Mouse (Mus musculus) cortical plate, adult 2 months (tissue): Measurements from ENCODE around the gene Phactr3. TPM values are rescaled to one million over a fixed set of nuclear protein-coding genes. Genes with fewer than 3 reads are reported as not detected.

Experiments
- H3K27ac ChIP-seq: fragments of 200-500 bp; 2 replicates; pipeline ENCODE4 v1.5.1; 2012; ENCODE audit warnings: low read length, control low read depth, inconsistent platforms; ENCODE audit not compliant: insufficient read depth
- H3K4me1 ChIP-seq: fragments of 200-500 bp; 2 replicates; pipeline ENCODE4 v1.6.1; 2011; ENCODE audit warnings: low read length; ENCODE audit not compliant: control insufficient read depth, insufficient read depth
- H3K4me3 ChIP-seq: fragments of 200-500 bp; 2 replicates; pipeline ENCODE4 v1.5.1; 2011; ENCODE audit warnings: mild to moderate bottlenecking, low read length, control low read depth; ENCODE audit not compliant: insufficient read depth
- CTCF ChIP-seq: fragments of 200-500 bp; IDR thresholded peaks from 2 replicates; pipeline ENCODE4 v1.5.1; 2011; ENCODE audit warnings: mild to moderate bottlenecking, control low read depth, low read length; ENCODE audit not compliant: insufficient read depth; ENCODE audit errors: extremely low read depth
- POLR2A ChIP-seq: fragments of 200-500 bp; IDR thresholded peaks from 2 replicates; pipeline ENCODE4 v1.6.1; 2011; ENCODE audit warnings: mild to moderate bottlenecking, low read length, control low read depth; ENCODE audit not compliant: insufficient read depth; ENCODE audit errors: extremely low read depth
- polyA plus RNA-seq: library from polyadenylated mRNA; depleted of rRNA; stranded (reverse); fragments of >200 nt; gene quantifications from 2 replicates; pipeline ENCODE4 v1.2.3, GENCODE M21; 2012

The Phactr3 gene
- polyA plus RNA-seq, 1 experiment = 136 TPM

DNA sequence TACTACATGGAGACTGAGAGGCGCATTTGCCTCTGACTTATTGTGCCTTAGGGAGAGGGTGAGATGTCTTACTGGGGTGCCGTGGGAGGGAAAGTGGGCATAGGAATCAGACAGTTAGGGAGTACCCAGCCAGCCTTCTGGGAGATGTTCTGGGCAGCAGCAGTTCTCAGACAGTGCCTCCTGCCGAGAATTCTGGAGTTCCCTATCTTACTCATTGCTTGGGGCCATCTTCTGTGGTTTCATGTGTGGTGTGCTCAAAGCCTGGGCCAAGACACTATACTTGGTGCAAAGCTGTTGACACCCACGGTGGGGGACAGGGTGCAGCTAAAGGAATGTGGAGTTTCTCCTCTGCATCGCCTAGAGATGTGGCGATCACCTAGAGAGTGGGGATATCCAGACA, 185.9 kb downstream of the Phactr3 start:
- Histone ChIP-seq H3K27ac (peak overlapping the region; percentile 52), H3K4me1 (peaks cover 19% of the 10 kb centered on the region), H3K4me3 (no peak overlapping the region)
- TF ChIP-seq POLR2A (no peak), CTCF (no peak)

DNA sequence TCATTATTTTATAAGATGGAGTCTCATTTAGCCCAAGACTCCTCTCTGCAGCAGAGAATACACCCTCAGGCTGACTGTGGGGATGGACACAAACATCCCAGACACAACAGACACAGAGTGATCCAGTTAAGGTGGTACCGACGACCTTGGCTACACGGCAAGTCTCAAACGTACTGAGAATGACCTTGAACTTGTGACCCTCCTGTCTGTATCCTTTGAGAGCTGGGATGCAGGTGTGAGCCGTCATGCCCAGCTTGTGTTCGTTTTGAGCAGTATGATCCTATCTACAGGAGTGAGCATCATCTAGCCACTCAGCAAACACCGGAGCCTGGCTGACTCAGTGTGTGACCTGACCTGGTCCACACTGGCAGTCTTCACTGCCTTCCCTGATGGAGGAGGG, 194.8 kb downstream of the Phactr3 start:
- H3K4me3 ChIP-seq = no peak overlapping the region
- no peak overlapping the region for H3K27ac ChIP-seq
- TF ChIP-seq CTCF (no peak), POLR2A (no peak)
- peaks cover 2% of the 10 kb centered on the region for H3K4me1 ChIP-seq

DNA sequence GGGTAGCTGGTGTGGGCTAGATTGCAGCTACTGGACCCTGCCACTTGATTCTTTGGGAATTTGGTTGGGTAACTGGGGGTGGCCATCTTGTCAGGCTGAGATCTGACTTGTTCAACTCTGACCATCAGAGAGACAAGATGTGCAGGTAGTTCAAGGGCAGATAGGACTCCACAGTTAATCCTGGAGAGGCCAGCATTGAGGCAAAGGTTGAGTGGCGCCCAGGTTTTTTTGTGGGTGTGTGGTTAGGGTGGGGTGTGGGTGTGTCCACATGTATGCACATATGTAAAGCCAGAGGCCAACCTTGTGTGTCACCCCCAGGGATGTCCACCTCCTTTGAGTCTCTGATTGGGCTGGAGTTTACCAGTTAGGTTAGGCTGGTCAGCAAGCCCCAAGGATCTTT, 197.5 kb downstream of the Phactr3 start:
- TF ChIP-seq CTCF = no peak
- TF ChIP-seq POLR2A = no peak
- no peak overlapping the region for H3K27ac ChIP-seq
- H3K4me3 ChIP-seq = no peak overlapping the region
- peaks cover 7% of the 10 kb centered on the region for H3K4me1 ChIP-seq

DNA sequence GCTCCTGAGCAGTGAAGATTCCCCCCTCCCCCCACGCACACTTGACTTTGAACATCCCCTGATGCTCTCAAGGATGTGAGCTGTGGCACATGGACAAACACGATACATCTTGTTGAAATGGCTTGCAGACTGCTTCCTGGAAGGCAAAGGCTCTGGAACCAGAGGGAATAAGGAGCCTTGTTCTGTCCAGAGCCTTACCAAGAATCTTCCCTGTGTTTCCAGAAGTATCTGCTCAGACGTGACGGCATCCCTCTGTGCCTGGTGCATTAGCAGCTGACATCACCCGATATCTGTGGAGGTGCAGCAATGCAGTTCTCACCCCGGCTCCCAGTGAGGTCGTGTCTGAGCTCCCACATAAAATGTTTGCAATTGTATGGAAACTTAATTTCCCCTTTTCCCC, 201.0 kb downstream of the Phactr3 start:
- Histone ChIP-seq H3K27ac (no peak overlapping the region), H3K4me1 (peaks cover 7% of the 10 kb centered on the region), H3K4me3 (no peak overlapping the region)
- TF ChIP-seq POLR2A (no peak), CTCF (no peak)

DNA sequence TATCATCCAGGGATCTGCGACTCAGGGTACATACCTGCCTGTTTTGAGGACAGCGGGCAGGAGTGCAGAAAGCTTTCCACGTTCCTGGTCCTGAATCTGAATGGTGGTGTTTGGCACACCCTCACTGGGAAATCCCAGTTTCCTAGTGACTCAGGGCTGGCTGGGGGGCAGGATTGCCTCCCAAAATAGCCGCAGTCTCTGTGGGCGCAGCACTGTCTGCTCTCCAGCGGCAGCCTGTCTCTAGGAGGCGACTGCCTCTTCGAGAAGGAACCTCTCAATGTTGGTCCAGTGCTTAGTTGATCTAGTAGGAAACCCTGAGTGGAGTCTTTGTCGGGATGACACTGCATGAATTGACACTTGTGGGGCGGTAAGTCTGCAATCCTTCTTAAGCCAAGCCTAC, 202.5 kb downstream of the Phactr3 start:
- no peak for TF ChIP-seq CTCF
- no peak for TF ChIP-seq POLR2A
- no peak overlapping the region for H3K4me3 ChIP-seq
- no peak overlapping the region for H3K27ac ChIP-seq
- peaks cover 7% of the 10 kb centered on the region for H3K4me1 ChIP-seq

DNA sequence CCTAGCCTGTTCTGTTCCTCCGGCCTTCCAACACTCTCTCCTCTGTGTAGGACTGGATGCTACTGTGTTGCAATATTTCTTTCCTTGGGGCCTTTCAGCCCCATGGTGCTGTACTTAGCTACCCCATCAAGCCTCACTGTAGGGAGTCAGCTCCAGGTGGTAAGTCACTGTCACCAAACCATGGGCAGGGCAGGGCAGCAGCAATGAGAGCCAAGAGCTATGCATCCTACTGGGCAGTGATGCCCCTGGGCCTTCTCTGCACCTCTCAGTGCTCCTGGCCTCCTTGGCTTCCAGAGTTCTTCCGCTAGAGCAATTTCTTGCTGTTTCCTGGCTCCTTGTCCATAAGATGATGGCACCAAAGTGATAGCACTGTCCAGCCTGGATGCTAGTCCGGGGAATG, 205.6 kb downstream of the Phactr3 start:
- no peak overlapping the region for H3K4me3 ChIP-seq
- no peak for TF ChIP-seq POLR2A
- TF ChIP-seq CTCF = no peak
- H3K4me1 ChIP-seq = peaks cover 17% of the 10 kb centered on the region
- no peak overlapping the region for H3K27ac ChIP-seq

DNA sequence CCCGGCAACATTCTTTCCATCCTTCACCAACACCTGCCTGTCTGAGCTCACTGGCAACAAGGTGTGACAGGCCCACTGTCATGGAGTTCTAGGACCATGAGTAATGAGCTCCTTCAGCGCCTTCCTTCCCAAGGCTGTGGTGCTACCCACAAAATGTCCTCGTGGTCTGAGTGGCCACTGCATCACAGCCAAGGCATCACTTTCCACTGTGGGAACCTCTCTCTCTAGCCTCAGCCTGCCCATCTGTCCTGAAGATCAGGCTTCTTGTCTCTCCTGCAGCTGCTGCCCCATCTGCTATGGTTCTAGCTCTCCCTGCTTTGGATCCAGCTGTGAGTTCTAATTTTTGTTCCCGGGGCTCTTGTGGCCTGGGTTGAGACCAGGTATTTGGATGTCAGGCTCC, 206.0 kb downstream of the Phactr3 start:
- no peak overlapping the region for H3K27ac ChIP-seq
- TF ChIP-seq CTCF (no peak), POLR2A (no peak)
- no peak overlapping the region for H3K4me3 ChIP-seq

DNA sequence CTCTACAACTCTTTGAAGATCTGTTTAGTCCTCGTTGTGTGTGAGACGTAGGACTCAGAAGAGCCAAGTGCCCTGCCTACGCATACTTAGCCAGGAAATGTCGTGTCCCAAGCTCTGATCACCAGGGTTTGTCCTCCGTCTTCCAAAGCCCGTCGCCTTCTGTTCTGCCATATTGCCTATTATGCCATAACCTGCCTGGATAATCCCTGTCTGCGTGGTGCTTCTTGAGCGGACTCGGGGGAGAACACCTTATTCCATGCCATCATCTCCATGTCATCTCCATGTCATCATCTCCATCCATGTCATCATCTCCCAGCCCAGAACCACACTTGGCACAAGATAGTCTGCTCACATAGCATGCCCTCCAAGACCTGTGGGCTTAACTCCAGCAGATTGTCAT, 207.3 kb downstream of the Phactr3 start:
- no peak overlapping the region for H3K27ac ChIP-seq
- no peak overlapping the region for H3K4me3 ChIP-seq
- peaks cover 14% of the 10 kb centered on the region for H3K4me1 ChIP-seq
- no peak for TF ChIP-seq CTCF
- TF ChIP-seq POLR2A = no peak

More for the DNA sequence above, 206.0 kb downstream of the Phactr3 start:
- H3K4me1 ChIP-seq = peaks cover 20% of the 10 kb centered on the region

DNA sequence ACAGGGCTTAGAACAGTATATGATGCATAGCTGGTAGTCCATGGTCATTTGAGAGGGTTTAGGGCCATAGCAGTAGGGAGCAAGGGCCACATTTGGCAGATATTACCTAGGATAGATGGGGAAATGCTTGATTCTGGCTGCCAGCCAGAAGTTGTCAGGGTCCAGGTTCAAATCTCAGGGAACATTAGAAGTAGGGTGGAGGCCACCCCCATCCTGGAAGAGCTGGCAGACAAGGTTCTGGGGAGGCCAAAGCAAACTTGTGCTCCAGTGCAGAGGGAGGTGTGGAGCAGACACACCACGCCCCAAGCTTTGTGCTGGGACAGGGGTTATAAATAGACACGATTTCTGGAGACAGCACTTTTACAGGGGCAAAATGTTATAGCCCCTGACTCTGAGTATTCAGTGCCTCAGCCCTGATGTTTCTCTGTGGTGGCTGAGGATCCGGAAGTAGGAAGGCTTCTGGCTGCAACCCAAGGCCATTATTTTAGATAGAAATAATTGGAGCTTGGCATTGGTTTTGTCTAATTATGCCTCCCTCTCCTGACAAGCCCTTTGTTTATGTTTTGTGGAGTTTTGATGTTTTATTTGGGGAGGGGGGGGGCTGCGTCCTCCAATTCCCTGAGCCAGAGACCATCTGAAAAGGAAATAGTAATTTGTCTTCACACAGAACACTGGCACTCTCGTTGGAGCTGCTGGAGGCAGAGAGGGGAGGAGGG, 208.1 kb downstream of the Phactr3 start:
- TF ChIP-seq CTCF (no peak), POLR2A (no peak)
- Histone ChIP-seq H3K27ac (no peak overlapping the region), H3K4me1 (peaks cover 13% of the 10 kb centered on the region), H3K4me3 (no peak overlapping the region; the same call in 1 of the 2 replicates)

DNA sequence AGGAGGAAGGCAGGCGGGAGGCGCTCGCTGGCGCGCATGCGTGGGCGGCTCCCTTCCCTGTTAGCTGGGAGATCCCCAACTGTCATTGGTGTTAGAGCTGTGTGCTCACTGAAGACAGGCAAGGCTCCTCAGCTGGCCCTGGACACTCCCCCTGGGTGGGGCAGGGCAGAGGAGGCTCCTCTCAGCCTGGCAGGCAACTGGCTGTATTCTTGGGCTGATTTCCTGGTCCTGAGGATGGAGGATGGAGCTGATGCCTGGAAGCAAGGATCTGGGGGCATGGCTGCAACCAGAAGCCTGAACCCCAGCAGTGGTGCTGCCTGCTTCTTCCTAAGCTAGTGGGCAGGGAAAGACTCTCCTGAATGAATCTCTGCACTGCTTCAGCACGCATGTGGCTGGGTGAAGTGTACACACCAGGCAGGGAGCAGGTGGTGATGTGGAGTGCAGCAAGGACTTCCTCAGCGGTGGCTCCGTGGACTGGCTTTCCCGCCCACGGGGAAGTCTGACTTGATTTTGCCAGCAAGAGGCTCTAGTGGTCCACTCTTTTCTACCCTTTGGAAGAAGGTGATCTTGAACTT, 208.8 kb downstream of the Phactr3 start:
- H3K4me3 ChIP-seq = peak overlapping the region; percentile 14
- H3K4me1 ChIP-seq = peaks cover 13% of the 10 kb centered on the region
- TF ChIP-seq CTCF (no peak), POLR2A (peak; percentile 48; the same call in 1 of the 2 replicates)
- H3K27ac ChIP-seq = peak overlapping the region; percentile 31
